Mouse (Mus musculus) bone marrow, adult 2 months (tissue): Measurements from ENCODE around the gene Armc3. TPM values are rescaled to one million over a fixed set of nuclear protein-coding genes. Genes with fewer than 3 reads are reported as not detected.

Experiments used
- H3K27ac ChIP-seq: fragments of 200-500 bp; 2 replicates; pipeline ENCODE4 v1.5.1; 2012; ENCODE audit warnings: low read depth, mild to moderate bottlenecking, control low read depth, inconsistent platforms, low read length; ENCODE audit not compliant: control insufficient read depth, poor library complexity, insufficient read depth
- H3K4me1 ChIP-seq: fragments of 200-500 bp; 2 replicates; pipeline ENCODE4 v1.6.1; 2011; ENCODE audit warnings: low read length; ENCODE audit not compliant: control insufficient read depth, insufficient read depth
- H3K4me3 ChIP-seq: fragments of 200-500 bp; replicated peaks from 2 replicates; pipeline ENCODE3; 2011; ENCODE audit warnings: mild to moderate bottlenecking, low read depth, low read length, control low read depth; ENCODE audit not compliant: control insufficient read depth
- CTCF ChIP-seq: fragments of 200-500 bp; IDR thresholded peaks from 2 replicates; pipeline ENCODE4 v1.5.1; 2011; ENCODE audit warnings: low read length, control low read depth; ENCODE audit not compliant: control insufficient read depth, insufficient read depth
- POLR2A ChIP-seq: fragments of 200-500 bp; IDR thresholded peaks from 2 replicates; pipeline ENCODE4 v1.6.1; 2011; ENCODE audit warnings: low read depth, mild to moderate bottlenecking, control low read depth, low read length, borderline replicate concordance; ENCODE audit not compliant: control insufficient read depth
- WGBS: fragments of 180-500 bp; shearing (Covaris S2); methylation state at CpG from one replicate; pipeline ENCODE4 v1.1.7; 2018; 5-methylcytosine and 5-hydroxymethylcytosine counted together
- polyA plus RNA-seq: library from polyadenylated mRNA; stranded (reverse); fragments of >200 nt; gene quantifications from 2 replicates; pipeline ENCODE4 v1.2.4, GENCODE M21; 2011; ENCODE audit warnings: low replicate concordance; ENCODE audit not compliant: missing spikeins, insufficient read depth, insufficient read length

The Armc3 gene
- polyA plus RNA-seq, 1 experiment = 0.72 TPM

DNA sequence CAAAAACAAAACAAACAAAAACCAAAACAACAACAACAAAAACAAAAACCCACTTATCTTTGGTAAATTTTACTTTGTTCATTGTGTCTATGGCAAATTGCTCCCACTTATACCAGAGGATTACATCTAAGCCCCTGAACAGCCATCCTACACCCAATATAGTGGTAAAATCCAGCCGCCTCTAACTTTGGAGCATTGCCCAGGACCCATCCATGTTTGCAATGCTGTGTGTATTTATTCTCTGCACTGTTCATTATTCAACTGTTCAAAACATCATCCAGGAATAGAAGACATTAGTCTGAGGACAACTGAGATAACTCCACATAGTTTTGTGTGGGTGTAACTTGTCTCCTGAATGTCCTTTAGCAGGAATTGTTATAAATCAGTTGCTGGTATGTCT lies 1.0 kb downstream of the Armc3 start:
- no peak overlapping the region for H3K4me3 ChIP-seq
- H3K27ac ChIP-seq = no peak overlapping the region
- H3K4me1 ChIP-seq = no peaks in the 10 kb centered on the region; the same call in 1 of the 2 replicates
- TF ChIP-seq POLR2A (no peak), CTCF (no peak)
- WGBS = 65% methylated on average over 1 of the region's 1 CpGs

- no peak overlapping the region for H3K27ac ChIP-seq
- 2% methylated on average over 2 of the region's 2 CpGs for WGBS
Measured at GRCm38 (mm10) chr2:19201682-19202081, 2.6 kb downstream of the Armc3 start.

DNA sequence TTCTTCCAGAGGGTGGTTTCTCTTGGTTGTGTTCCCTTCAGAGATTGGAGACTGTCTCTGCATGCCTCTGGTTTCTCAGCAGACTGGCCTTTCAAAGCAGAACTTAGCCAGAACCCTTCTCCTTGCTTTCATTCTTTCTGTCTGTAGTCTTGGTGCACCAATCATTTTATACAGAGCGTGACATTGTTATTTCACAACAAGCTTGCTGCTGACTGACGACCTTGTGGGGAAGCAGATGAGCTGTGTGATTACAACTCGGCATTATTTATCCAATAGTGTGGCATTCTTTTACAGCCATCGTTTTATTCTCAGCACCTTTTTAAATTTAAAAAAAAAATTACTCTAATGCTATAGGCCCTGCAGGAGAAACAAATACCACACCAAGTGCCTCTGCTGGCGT lies 35.2 kb downstream of the Armc3 start:
- H3K4me1 ChIP-seq = no peaks in the 10 kb centered on the region
- TF ChIP-seq POLR2A = no peak
- no peak for TF ChIP-seq CTCF
- no peak overlapping the region for H3K4me3 ChIP-seq
- WGBS = 29% methylated on average over 5 of the region's 5 CpGs
- no peak overlapping the region for H3K27ac ChIP-seq

More at GRCm38 (mm10) chr2:19201682-19202081, 2.6 kb downstream of the Armc3 start:
- no peaks in the 10 kb centered on the region; the same call in 1 of the 2 replicates for H3K4me1 ChIP-seq
- TF ChIP-seq POLR2A (no peak), CTCF (no peak)
- H3K4me3 ChIP-seq = no peak overlapping the region

- no peaks in the 10 kb centered on the region for H3K4me1 ChIP-seq
- H3K27ac ChIP-seq = no peak overlapping the region
- no peak overlapping the region for H3K4me3 ChIP-seq
- 32% methylated on average over 2 of the region's 2 CpGs for WGBS
- TF ChIP-seq POLR2A (no peak), CTCF (no peak)
Measured at GRCm38 (mm10) chr2:19235193-19235592, 36.1 kb downstream of the Armc3 start.

- Histone ChIP-seq H3K27ac (no peak overlapping the region), H3K4me3 (no peak overlapping the region), H3K4me1 (no peaks in the 10 kb centered on the region)
- whole genome bisulfite sequencing = 51% methylated on average over 4 of the region's 4 CpGs
- TF ChIP-seq CTCF (no peak), POLR2A (no peak)
Measured at GRCm38 (mm10) chr2:19235614-19236013, 36.5 kb downstream of the Armc3 start.

DNA sequence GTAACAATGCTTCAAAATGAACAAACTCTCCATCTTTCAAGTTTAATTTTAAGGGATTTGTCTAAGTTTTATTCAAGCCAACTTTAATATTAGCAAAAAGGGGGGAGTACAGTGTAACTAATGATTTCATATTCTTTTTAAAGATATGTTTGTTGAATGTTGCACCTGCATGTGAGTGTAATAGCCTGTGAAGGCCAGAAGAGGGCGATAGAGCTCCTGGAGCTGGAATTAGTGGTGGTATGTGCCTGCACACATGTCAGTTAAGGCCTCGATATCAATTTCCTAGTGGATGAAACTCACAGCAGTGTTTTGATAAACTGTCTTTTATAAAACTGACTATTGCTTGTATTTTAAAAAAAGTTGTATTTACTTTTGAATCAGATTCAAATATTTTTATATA lies 39.7 kb downstream of the Armc3 start:
- TF ChIP-seq CTCF (peak; percentile 42; the same call in 1 of the 2 replicates), POLR2A (no peak)
- H3K4me1 ChIP-seq = no peaks in the 10 kb centered on the region
- 69% methylated on average over 2 of the region's 2 CpGs for WGBS
- no peak overlapping the region for H3K4me3 ChIP-seq
- H3K27ac ChIP-seq = no peak overlapping the region

DNA sequence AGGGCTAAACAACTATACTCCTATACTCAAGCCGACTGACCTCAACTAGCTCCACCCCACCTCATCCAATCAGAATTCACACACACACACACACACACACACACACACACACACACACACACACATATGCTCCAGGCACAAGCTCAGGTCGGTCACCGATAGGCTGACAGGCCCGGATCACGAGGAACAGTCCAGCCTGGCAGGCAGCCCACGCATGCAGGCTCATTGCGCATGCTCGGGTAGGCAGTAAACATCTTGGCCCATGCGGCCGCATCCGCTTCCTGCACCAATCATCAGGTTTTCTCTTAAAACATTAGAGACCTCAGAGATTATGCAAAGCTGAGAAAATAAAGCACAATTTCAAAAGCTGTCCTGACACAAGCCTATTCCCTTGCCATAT lies 50.5 kb downstream of the Armc3 start:
- H3K4me1 ChIP-seq = no peaks in the 10 kb centered on the region
- WGBS = 88% methylated on average over 11 of the region's 11 CpGs
- TF ChIP-seq POLR2A (no peak), CTCF (no peak)
- H3K27ac ChIP-seq = no peak overlapping the region
- no peak overlapping the region for H3K4me3 ChIP-seq

GRCm38 (mm10) chr2:19255037-19255436 lies 55.9 kb downstream of the Armc3 start:
- no peak overlapping the region for H3K27ac ChIP-seq
- 67% methylated on average over 3 of the region's 3 CpGs for WGBS
- no peak for TF ChIP-seq CTCF
- no peak for TF ChIP-seq POLR2A
- H3K4me1 ChIP-seq = no peaks in the 10 kb centered on the region
- no peak overlapping the region for H3K4me3 ChIP-seq

DNA sequence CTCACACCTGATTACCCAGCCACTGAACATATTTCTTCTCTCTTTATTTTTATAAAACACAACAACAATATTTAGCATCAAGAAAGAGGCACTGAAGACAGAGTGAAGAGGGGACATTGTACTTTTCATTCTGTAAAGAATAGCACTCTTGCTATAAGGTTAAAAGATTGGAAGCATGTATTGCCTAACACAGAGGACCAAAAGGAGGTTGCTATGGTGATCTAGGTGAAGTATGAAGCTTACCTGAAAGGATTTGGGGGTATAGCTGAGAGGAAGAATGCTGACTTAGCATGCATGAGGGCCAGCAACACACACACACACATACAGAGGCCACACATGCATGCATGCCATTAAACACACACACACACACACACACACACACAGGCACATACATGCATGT lies 58.2 kb downstream of the Armc3 start:
- H3K27ac ChIP-seq = no peak overlapping the region
- H3K4me1 ChIP-seq = no peaks in the 10 kb centered on the region
- TF ChIP-seq POLR2A = no peak
- no peak for TF ChIP-seq CTCF
- no peak overlapping the region for H3K4me3 ChIP-seq
